Mouse (Mus musculus): ENCODE data around the gene Grin2c.
A peak's percentile ranks its signal among the peaks of the same experiment; 100 is the strongest.

The Grin2c gene

DNA sequence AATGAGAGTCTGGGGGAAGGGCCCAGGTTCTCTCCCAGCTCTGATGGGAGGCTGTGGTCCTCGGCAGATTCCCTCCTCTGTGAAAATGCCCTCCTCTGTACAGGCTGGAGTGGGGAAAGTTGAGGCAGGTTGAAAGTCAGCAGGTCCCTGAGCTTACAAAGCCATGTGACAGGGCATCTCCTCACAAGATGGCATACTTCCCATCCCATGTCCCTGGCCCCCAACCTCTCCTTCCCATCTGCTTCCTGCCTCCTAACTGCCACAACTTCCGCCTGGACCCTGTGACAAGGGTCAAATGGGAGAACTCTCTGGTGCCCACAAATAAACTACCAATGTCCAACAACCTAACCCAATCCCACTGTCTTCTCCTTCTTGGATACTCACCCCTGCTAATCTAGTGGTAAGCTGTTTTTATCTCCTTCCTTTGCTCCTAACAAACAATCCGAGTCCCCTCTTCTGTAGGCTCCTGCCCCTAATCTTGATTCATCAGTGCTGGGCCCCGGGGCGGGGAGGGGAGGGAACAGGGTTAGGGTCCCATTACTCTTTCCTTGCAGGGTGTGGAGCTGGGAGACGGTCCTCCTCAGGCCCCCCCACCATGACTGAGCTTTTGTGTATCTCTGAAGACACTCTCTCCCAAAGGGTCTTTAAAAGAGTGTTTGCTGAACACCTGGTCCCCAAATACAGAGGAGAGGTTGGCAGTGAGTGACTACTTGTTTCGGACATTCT, 2.7 kb downstream of the Grin2c start:
- no peak for DNase-seq

- no peak for DNase-seq
Measured at GRCm38 (mm10) chr11:115262954-115263353, 4.1 kb downstream of the Grin2c start.

- no peak for DNase-seq
Measured at GRCm38 (mm10) chr11:115259134-115259533, 7.9 kb downstream of the Grin2c start.

GRCm38 (mm10) chr11:115257775-115258510, 9.1 kb downstream of the Grin2c start:
- no peak for DNase-seq

DNA sequence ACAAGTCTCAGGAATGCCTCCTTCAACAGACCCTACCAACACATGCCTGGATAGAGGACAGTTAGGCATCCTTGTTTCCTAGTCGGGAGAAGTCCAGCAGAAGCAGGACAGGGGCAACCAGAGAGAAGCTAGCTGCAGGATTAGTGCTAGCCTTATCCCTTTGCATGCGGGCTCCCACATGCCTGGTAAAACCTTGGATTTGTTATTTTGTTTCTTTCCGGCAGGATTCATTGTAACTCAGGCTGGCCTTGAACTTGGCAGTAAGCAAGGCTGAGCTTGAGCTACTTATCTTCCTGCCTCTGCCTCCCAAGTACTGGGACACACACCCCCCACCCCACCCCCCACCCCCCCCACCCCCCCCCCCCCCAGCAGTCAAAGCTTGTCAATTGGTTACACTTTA, 15.8 kb downstream of the Grin2c start:
- no peak for DNase-seq

- DNase-seq: no peak
Measured at GRCm38 (mm10) chr11:115250405-115251090, 16.5 kb downstream of the Grin2c start.

- no peak for DNase-seq
Measured at GRCm38 (mm10) chr11:115249721-115250404, 17.2 kb downstream of the Grin2c start.

- no peak for DNase-seq
Measured at GRCm38 (mm10) chr11:115247945-115248344, 19.1 kb downstream of the Grin2c start.

DNA sequence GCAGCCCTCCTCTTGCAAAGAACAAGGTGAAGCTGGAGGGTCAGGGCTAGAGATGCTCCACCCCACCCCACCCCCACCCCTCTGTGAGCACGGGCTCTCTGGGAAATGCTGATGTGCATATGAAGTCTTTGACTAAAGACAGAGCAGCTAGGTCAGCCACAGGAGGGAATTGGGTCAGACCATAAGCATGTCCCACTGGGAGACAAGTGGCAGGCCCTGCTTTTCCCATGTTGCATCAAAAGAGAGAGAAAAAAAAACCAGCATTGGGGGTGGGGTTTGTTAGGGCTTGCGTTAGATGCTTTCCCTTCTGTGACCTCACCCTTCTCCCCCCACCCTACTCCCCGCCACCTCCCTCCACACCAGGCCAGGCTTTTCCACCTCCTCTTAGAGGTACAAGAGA, 19.8 kb downstream of the Grin2c start:
- DNase-seq: no peak

- DNase-seq: no peak
Measured at GRCm38 (mm10) chr11:115246386-115246785, 20.7 kb downstream of the Grin2c start.

- DNase-seq: no peak
Measured at GRCm38 (mm10) chr11:115244840-115245239, 22.2 kb downstream of the Grin2c start.

- no peak for DNase-seq
Measured at GRCm38 (mm10) chr11:115243783-115244182, 23.3 kb downstream of the Grin2c start.

DNA sequence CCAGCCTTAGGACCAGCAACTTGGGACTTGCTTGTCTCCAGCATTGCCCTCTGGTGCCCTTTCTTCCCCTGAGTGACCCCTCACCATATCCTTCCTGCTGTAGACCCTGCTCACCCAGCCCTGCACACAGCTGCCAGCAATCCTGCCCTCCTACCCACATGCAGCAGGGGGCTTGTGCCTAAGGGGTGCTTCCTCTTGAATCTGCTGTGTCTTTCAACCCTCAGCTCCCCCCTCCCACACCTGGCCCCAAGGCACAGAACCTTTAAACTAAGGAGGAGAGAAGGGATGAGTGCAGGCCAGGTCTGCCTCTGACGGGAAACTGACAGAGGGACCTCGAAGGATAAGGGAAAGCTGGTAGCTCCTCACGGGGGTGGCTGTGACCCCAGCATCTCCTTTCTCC, 24.3 kb downstream of the Grin2c start:
- peak in 1 of 2 experiments; percentile 52 for DNase-seq

GRCm38 (mm10) chr11:115241402-115241801, 25.6 kb downstream of the Grin2c start:
- no peak for DNase-seq

DNA sequence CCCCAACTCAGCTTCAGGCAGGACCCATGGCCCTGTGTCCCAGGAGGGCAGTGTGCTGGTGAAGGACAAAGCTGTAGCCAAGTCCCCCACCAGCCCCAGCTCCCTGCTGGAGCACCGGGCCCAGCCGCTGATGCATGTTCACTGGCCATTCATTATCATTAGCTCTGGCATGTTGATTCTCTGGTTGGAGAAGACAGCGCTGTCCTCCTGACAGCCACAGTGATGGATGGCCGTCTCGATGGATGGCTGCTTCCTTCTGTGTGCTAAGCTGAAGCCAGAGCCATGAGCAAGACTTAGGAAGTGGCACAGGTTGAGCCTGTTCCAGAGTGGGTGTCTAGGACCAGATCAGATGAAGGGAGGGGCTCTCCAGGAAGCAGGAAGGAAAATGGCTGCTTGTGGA, 30.5 kb downstream of the Grin2c start:
- DNase-seq: no peak

- DNase-seq: no peak
Measured at GRCm38 (mm10) chr11:115234320-115235044, 32.6 kb downstream of the Grin2c start.

GRCm38 (mm10) chr11:115233526-115234290, 33.3 kb downstream of the Grin2c start:
- DNase-seq: no peak

DNA sequence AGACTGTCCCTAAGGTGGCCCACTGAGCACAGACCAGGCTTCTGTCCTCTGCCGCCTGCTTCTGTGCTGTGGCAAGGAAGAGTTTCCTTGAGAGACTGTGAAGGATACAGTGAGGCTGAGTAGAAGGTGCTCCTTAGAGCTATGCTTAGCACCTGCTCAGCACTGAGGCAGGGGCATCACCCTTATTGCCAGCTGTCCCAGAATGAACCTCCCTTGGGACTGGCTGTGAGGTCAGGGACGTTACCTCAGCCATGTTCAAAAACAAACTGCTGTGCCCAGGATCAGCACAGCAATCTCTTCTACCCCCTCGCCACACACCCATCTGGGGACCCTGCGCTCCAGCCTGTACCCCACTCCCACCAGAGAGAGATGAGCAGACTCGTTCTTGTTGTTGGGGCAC, 34.2 kb downstream of the Grin2c start:
- no peak for DNase-seq

- no peak for DNase-seq
Measured at GRCm38 (mm10) chr11:115231924-115232323, 35.1 kb downstream of the Grin2c start.

DNA sequence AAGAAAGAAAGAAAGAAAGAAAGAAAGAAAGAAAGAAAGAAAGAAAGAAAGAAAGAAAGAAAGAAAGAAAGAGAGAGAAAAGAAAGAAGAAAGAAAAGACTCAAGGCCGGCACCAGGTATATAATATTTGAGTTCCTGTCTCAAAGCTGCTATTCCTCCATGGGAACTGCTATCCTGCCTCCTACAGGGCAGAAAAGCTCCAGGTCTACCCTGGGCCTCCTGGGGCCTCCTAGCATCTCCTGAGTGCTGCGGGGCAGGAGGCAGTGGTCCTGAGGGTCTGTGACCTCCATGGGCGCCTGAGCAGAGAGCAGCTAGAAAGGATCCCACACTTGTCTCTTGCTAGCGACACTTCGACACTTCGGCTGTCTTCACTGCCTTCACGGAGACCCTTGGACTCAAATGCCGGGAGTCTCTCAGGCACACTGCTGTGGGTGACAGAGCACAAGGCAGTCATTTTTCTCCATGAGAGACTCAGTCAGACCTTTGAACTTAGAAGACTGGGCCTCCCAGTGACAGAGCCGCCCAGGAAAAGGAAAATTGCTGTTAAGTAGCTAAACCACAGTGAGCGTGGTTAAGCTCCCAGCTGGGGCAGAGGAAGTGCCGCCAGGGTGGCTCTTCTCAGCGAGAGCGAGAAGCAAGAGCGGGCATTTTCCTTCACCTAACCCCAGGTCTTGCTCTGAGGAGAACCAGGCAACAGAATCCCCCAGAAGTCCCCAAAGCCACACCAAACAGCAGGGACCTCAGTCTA, 35.7 kb downstream of the Grin2c start:
- DNase-seq: peak; percentile 77 to 84
